Mouse (Mus musculus) stomach, postnatal 0 days (tissue): ENCODE data around the gene Npw.

Experiments
- CTCF ChIP-seq: IDR thresholded peaks from 2 replicates; pipeline ENCODE4 v1.5.1; 2016; ENCODE audit warnings: antibody characterized with exemption, low read depth, mild to moderate bottlenecking, moderate library complexity
- EP300 ChIP-seq: optimal IDR thresholded peaks from 2 replicates; pipeline ENCODE3; 2016; ENCODE audit warnings: antibody characterized with exemption

GRCm38 (mm10) chr17:24650766-24651165 lies 7.5 kb downstream of the Npw start:
- TF ChIP-seq CTCF = no peak
- no peak for TF ChIP-seq EP300
